Mouse (Mus musculus): ENCODE measurements at regions not wholly inside any gene's neighbourhood (a gene's known extent, or its start where the extent isn't known, plus 50 kb on each side); places are given as distances from the start of the nearest gene placed in this dataset.

DNA sequence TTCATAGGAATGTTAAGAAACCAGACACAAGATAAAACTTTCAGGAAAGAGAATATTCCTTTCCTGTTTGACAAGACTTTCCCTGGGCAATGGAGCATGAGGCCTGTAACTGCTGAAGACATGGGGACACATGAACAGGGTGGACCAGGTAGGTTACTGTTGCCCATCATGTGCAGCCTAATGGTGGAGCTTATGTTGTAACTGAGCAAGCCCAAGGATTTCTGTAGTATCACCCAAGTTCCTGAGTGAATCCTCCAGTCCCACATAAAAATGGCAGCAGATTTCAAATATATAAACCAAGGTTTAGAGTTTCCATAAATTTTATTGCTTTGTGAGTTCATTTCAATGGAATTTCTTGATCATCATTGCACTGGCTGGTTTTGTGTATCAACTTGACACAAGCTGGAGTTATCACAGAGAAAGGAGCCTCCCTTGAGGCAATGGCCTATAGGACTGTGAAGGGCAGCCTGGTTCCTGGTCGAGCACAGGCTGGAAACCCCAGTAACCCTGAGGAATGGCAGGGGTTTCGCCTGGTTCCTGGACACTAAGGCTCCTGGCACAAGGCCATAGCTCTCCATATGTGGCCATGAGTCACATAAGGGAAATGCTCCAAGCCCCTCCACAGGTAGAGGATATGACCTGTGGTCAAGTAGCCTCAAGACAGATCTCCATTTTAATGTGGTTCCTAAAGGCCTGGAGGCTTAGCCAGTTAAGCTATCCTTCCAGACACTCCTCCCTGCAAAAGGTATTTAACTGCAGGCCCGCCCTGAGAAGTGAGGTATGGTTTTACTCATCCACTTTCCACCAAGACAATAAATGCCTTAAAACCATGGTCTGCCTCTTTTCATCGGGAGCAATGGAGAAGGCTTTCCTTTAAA lies 92.9 kb upstream of the Pfn2 start:
- no peaks in the 10 kb centered on the region for H3K4me1 ChIP-seq (ENCODE audit: control insufficient read depth in 1 of 2, insufficient read depth in 2 of 2, low read length in 2 of 2)
- no peak overlapping the region for H3K9ac ChIP-seq (ENCODE audit: control insufficient read depth, low read depth, low read length, poor library complexity, severe bottlenecking)
- H3K9me3 ChIP-seq (replicated peaks; ENCODE audit: insufficient read depth, low read length), result no peaks in the 10 kb centered on the region
- H3K27me3 ChIP-seq (ENCODE audit: control insufficient read depth in 1 of 2, insufficient read depth in 2 of 2, low read length in 2 of 2), result no peaks in the 10 kb centered on the region
- TF ChIP-seq CHD2 (IDR thresholded peaks at IDR 0.05; ENCODE audit: low read length), result no peak
- no peak for TF ChIP-seq ZMIZ1 (IDR thresholded peaks at IDR 0.05; ENCODE audit: low read depth, low read length)
- TF ChIP-seq MYC (IDR thresholded peaks at IDR 0.05; ENCODE audit: low read depth, low read length), result no peak
- TF ChIP-seq TAL1 (IDR thresholded peaks at IDR 0.05; ENCODE audit: low read length), result no peak
- TF ChIP-seq MXI1 (IDR thresholded peaks at IDR 0.05; ENCODE audit: low read depth, low read length), result no peak
- TF ChIP-seq USF1 (IDR thresholded peaks at IDR 0.05; ENCODE audit: low read depth, low read length), result no peak
- TF ChIP-seq EP300 (IDR thresholded peaks at IDR 0.05; ENCODE audit: low read depth in 1 of 2, low read length in 2 of 2), result no peak
- no peak for TF ChIP-seq POLR2AphosphoS5 (IDR thresholded peaks at IDR 0.05; ENCODE audit: borderline replicate concordance, low read depth, low read length)
- TF ChIP-seq MAZ (IDR thresholded peaks at IDR 0.05; ENCODE audit: low read depth, low read length), result no peak
- no peak for TF ChIP-seq GATA1 (IDR thresholded peaks at IDR 0.05; ENCODE audit: low read depth, low read length)
- TF ChIP-seq MYB (IDR thresholded peaks at IDR 0.05; ENCODE audit: low read depth, low read length), result no peak
- no peaks in the 10 kb centered on the region for H3K79me2 ChIP-seq (ENCODE audit: control insufficient read depth, insufficient read depth, low read length, poor library complexity)
- H3K4me3 ChIP-seq (ENCODE audit: control insufficient read depth in 1 of 2, insufficient read depth in 1 of 2, low read depth in 2 of 2, low read length in 2 of 2), result no peak overlapping the region
- no peak for DNase-seq (ENCODE audit: low read depth, low spot score)
- no peak overlapping the region for H3K27ac ChIP-seq (ENCODE audit: control insufficient read depth, low read depth, low read length)
- H3K36me3 ChIP-seq (ENCODE audit: control insufficient read depth in 1 of 2, insufficient read depth in 2 of 2, low read length in 2 of 2), result no peaks in the 10 kb centered on the region

DNA sequence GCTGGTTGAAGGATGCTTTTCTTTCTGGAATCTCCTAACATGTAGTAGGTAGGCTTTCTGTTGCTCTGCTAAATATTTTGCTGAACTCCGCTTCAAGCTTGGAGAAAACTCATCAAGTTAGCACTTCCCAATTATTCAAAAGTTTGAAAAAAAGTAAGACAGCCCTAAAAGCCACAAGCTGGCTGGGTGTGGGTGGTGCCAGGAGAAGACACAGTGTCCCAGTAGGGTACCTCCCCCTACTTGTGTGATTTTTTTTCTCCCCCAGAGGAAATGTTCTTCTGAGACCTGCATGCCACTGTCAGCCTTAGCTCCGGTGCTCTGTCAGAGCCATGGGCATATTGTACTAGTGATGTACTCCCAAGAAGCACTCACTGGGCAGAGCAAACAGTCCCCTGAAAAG lies 96.8 kb upstream of the Pfn2 start:
- no peak for TF ChIP-seq KAT2A (conservative IDR thresholded peaks at IDR 0.05; ENCODE audit: low read depth, low read length)
- TF ChIP-seq RCOR1 (IDR thresholded peaks at IDR 0.05; ENCODE audit: low read depth, low read length), result no peak
- TF ChIP-seq ZNF384 (IDR thresholded peaks at IDR 0.05; ENCODE audit: low read depth, low read length), result no peak
- TF ChIP-seq USF1 (IDR thresholded peaks at IDR 0.05; ENCODE audit: low read depth, low read length), result no peak
- no peak for TF ChIP-seq MAFK (IDR thresholded peaks at IDR 0.05; ENCODE audit: borderline replicate concordance, low read depth, low read length)
- no peak for TF ChIP-seq POLR2AphosphoS5 (IDR thresholded peaks at IDR 0.05; ENCODE audit: borderline replicate concordance, low read depth, low read length)
- TF ChIP-seq POLR2AphosphoS2 (IDR thresholded peaks at IDR 0.05; ENCODE audit: low read length), result no peak
- TF ChIP-seq MAZ (IDR thresholded peaks at IDR 0.05; ENCODE audit: low read depth, low read length), result no peak
- TF ChIP-seq NRF1 (IDR thresholded peaks at IDR 0.05; ENCODE audit: insufficient read depth, low read depth, low read length, poor library complexity, severe bottlenecking), result no peak
- TF ChIP-seq E2F4 (IDR thresholded peaks at IDR 0.05; ENCODE audit: borderline replicate concordance, low read depth, low read length), result no peak
- TF ChIP-seq ELF1 (IDR thresholded peaks at IDR 0.05; ENCODE audit: low read depth, low read length), result no peak
- TF ChIP-seq EP300 (IDR thresholded peaks at IDR 0.05; ENCODE audit: low read depth in 1 of 2, low read length in 2 of 2), result no peak
- TF ChIP-seq USF2 (IDR thresholded peaks at IDR 0.05; ENCODE audit: borderline replicate concordance in 1 of 2, insufficient read depth in 1 of 2, low read depth in 1 of 2, low read length in 2 of 2), result no peak
- TF ChIP-seq BHLHE40 (IDR thresholded peaks at IDR 0.05; ENCODE audit: borderline replicate concordance, low read depth, low read length), result no peak
- TF ChIP-seq ZC3H11A (IDR thresholded peaks at IDR 0.05; ENCODE audit: low read depth, low read length), result no peak
- TF ChIP-seq ZKSCAN1 (IDR thresholded peaks at IDR 0.05; ENCODE audit: low read depth, low read length), result no peak
- TF ChIP-seq CTCF (IDR thresholded peaks at IDR 0.05 in 2 of 3, conservative IDR thresholded peaks at IDR 0.05 in 1 of 3; ENCODE audit: control insufficient read depth in 1 of 3, insufficient read depth in 1 of 3, low read depth in 2 of 3, low read length in 3 of 3, poor library complexity in 1 of 3, severe bottlenecking in 1 of 3), result no peak
- TF ChIP-seq GATA1 (IDR thresholded peaks at IDR 0.05; ENCODE audit: low read depth, low read length), result no peak
- TF ChIP-seq MXI1 (IDR thresholded peaks at IDR 0.05; ENCODE audit: low read depth, low read length), result no peak
- TF ChIP-seq TCF12 (IDR thresholded peaks at IDR 0.05; ENCODE audit: low read depth, low read length), result no peak
- no peak for DNase-seq (ENCODE audit: low read depth, low spot score)
- no peaks in the 10 kb centered on the region for H3K27me3 ChIP-seq (ENCODE audit: control insufficient read depth in 1 of 2, insufficient read depth in 2 of 2, low read length in 2 of 2)
- no peaks in the 10 kb centered on the region for H3K4me1 ChIP-seq (ENCODE audit: control insufficient read depth in 1 of 2, insufficient read depth in 2 of 2, low read length in 2 of 2)
- no peaks in the 10 kb centered on the region for H3K9me3 ChIP-seq (replicated peaks; ENCODE audit: insufficient read depth, low read length)
- no peak overlapping the region for H3K4me3 ChIP-seq (ENCODE audit: control insufficient read depth in 1 of 2, insufficient read depth in 1 of 2, low read depth in 2 of 2, low read length in 2 of 2)
- H3K79me2 ChIP-seq (ENCODE audit: control insufficient read depth, insufficient read depth, low read length, poor library complexity), result no peaks in the 10 kb centered on the region
- no peak overlapping the region for H3K9ac ChIP-seq (ENCODE audit: control insufficient read depth, low read depth, low read length, poor library complexity, severe bottlenecking)
- H3K36me3 ChIP-seq (ENCODE audit: control insufficient read depth in 1 of 2, insufficient read depth in 2 of 2, low read length in 2 of 2), result no peaks in the 10 kb centered on the region
- H3K27ac ChIP-seq (ENCODE audit: control insufficient read depth, low read depth, low read length), result no peak overlapping the region

Measured in MEL (cell line).